Mouse (Mus musculus): ENCODE results near the gene Gm3269. TPM values are rescaled to one million over a fixed set of nuclear protein-coding genes. Genes with fewer than 3 reads are reported as not detected.

The Gm3269 gene
- not detected in 2 replicates for polyA plus RNA-seq (2012; ENCODE audit: low replicate concordance)

GRCm38 (mm10) chr14:4837806-4838205 is at the start of gene Gm3269:
Gene Gm3269, plus strand, starts transcription at chr14:4838106.

GRCm38 (mm10) chr14:4855299-4855980 is 17.5 kb downstream of the Gm3269 start, which contains the start of gene Gm3264:
Gene Gm3264, plus strand, starts transcription at chr14:4855576.

GRCm38 (mm10) chr14:4892116-4892515 is 54.2 kb downstream of the Gm3269 start, which contains the start of gene Gm3278:
Gene Gm3278, plus strand, starts transcription at chr14:4892416.

Other genes with a start within 250 kb of the Gm3269 start
- gene Gm8159, start 205.8 kb upstream of the Gm3269 start, polyA plus RNA-seq (2012; ENCODE audit: low replicate concordance): not detected in 2 replicates
- not detected in 2 replicates for gene Gm3239, start 173.9 kb upstream of the Gm3269 start, polyA plus RNA-seq (2012; ENCODE audit: low replicate concordance)
- gene Gm7876, start 128.9 kb upstream of the Gm3269 start, polyA plus RNA-seq (2012; ENCODE audit: low replicate concordance): not detected in 2 replicates
- not detected in 2 replicates for gene Gm3252, start 111.3 kb upstream of the Gm3269 start, polyA plus RNA-seq (2012; ENCODE audit: low replicate concordance)
- gene Gm9602, start 61.8 kb upstream of the Gm3269 start, polyA plus RNA-seq (2012; ENCODE audit: low replicate concordance): not detected in 2 replicates
- not detected in 2 replicates for gene Gm3264, start 17.5 kb downstream of the Gm3269 start, polyA plus RNA-seq (2012; ENCODE audit: low replicate concordance)
- gene Gm3278, start 54.3 kb downstream of the Gm3269 start, polyA plus RNA-seq (2012; ENCODE audit: low replicate concordance): not detected in 2 replicates
- gene Gm8297, start 145.8 kb downstream of the Gm3269 start, polyA plus RNA-seq (2012; ENCODE audit: low replicate concordance): not detected in 2 replicates
- gene Gm3298, start 177.8 kb downstream of the Gm3269 start, polyA plus RNA-seq (2012; ENCODE audit: low replicate concordance): not detected in 2 replicates
- not detected in 2 replicates for gene 4930555G01Rik, start 212.5 kb downstream of the Gm3269 start, polyA plus RNA-seq (2012; ENCODE audit: low replicate concordance)
- gene Gm8281, start 232.9 kb downstream of the Gm3269 start, polyA plus RNA-seq (2012; ENCODE audit: low replicate concordance): not detected in 2 replicates

All from leukemia stem cell, adult 10-12 weeks (primary cell).